Mouse (Mus musculus): ENCODE results near the gene Atf6b.

Gene Atf6b

DNA sequence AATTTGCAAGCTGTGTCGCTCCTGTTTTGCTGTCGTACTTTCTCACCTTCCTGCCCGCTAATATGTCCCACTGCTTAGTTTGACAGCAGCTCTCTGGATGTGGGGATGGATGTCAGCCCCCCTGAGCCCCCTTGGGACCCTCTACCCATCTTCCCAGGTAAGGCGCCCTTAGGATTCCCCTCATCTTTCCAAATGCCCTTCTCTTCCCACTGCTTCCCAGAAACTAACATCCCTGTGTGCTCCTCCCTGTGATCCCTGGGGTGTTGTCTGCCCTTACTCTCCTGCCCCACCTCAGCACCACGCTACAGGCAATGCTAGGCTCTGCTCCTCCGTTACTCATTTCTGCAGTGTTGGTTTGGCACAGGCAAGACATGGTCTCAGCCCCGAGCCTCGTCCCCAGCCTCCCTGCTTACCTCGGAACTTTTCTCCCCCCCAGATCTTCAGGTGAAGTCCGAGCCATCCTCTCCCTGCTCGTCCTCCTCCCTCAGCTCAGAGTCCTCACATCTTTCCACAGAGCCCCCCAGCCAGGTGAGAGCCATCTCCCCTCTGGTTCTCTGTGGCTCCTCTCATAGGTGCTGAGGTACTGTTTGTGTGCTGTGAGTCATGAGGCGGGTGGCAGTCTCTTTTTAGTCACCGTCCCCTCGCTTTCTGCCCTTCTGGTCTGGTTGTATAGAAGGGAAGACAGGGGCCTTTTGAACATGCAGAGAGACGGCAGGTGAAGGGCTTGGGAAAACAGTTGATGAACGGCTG is 1.4 kb downstream of the Atf6b start:
- DNase-seq (ENCODE audit: low read depth, low spot score) = peak; percentile 61

DNA sequence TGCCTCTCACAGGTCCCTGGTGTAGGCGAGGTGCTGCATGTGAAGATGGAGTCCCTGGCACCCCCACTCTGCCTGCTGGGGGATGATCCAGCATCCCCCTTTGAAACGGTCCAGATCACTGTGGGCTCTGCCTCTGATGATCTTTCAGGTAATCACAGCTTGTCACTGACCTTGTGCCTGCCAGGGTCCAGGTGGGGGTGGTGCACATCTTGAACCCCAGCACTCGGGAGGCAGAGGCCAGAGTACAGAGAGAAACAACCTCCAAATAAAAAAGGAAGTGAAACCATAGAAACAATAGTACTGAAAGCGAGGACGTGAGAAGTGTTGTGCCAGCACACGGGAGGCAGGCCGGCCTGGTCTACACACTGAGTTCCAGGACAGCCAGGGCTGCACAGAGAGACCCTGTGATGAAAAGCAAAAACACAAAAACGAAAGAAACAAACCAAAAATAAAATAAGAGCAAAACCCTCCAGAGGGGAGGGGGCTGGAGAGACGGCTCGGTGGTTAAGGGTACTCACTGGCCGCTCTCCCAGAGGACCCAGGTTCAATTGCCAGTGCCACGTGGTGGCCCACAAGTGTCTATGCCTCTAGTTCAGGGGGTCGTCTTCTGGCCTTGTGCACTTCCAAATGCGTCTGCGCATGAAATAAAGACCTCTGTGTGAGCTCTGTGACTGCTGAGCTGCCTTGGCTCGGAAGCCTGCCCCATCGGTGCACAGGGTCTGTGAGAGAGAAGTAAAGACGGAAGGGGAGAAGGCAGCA is 2.3 kb downstream of the Atf6b start:
- DNase-seq (ENCODE audit: low read depth, low spot score) = peak; percentile 90

DNA sequence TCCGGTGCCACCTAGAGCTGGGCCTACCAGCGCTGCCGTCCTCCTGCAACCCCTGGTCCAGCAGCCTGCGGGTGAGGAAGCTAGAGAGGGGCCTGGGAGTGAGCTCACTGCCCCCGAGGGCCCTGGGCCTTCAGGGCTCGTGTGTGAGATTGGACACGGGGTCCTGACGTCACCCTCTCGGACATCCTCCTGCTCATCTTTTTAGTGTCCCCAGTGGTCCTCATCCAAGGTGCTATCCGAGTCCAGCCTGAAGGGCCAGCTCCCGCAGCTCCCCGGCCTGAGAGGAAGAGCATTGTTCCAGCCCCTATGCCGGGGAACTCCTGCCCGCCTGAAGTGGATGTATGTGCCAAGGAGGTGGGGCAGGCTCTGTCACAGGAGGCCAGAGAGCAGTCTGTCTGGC is 3.8 kb downstream of the Atf6b start:
- DNase-seq (ENCODE audit: low read depth, low spot score) = no peak

DNA sequence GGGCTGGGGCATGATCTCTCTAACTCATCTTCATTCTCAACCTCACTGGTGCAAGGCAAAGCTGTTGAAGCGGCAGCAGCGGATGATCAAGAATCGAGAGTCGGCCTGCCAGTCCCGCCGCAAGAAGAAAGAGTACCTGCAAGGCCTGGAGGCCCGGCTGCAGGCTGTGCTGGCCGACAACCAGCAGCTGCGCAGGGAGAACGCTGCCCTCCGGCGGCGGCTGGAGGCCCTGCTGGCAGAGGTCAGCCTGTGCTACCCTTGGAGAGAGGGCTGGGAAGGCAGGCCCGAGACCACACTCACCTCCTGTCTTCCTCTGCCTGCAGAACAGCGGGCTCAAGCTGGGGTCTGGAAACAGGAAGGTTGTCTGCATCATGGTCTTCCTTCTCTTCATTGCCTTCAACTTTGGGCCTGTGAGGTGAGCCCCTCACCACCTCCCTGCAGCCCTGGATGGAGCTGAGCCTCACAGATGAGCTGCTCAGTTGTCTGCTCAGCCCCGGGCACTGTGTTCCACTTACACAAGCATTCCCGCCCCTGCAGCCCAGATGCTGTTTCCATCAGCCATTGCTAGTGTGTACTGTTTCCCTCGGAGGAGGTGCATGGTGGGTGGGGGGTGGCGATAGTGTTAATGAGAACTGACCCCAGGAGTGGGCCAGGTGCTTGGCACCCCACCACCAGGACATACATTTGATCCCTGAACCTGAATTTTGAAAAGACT is 4.7 kb downstream of the Atf6b start:
- no peak for DNase-seq (ENCODE audit: low read depth, low spot score)

DNA sequence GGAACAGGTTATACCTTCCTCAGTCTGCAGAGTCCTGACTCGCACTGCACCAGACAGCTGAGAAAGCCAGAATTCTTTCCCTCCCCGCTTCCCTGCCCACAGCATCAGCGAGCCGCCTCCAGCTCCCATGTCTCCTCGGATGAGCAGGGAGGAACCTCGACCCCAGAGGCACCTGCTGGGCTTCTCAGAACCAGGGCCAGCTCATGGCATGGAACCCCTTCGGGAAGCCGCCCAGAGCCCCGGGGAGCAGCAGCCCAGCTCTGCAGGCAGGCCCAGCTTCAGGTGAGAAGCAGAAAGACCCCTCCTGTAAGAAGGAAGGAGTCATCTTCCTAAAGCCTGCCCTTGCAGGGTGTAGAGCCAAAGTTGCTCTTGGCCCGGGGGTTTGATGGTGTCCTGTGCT is 5.6 kb downstream of the Atf6b start:
- DNase-seq (ENCODE audit: low read depth, low spot score) = no peak

DNA sequence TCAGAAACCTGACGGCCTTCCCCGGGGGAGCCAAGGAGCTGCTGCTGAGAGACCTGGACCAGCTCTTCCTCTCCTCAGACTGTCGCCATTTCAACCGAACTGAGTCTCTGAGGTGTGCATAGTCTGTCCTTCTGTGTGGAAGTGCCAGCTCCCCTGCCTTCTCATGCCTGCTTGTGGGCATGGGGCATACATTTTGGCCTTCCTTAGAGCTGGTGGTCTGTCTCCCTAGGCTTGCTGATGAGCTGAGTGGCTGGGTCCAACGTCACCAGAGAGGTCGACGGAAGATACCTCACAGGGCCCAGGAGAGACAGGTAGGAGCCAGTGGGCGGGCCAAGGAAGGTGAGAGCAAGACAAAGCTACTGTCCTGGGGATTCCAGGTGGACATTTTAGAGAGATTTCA is 6.0 kb downstream of the Atf6b start:
- no peak for DNase-seq (ENCODE audit: low read depth, low spot score)

DNA sequence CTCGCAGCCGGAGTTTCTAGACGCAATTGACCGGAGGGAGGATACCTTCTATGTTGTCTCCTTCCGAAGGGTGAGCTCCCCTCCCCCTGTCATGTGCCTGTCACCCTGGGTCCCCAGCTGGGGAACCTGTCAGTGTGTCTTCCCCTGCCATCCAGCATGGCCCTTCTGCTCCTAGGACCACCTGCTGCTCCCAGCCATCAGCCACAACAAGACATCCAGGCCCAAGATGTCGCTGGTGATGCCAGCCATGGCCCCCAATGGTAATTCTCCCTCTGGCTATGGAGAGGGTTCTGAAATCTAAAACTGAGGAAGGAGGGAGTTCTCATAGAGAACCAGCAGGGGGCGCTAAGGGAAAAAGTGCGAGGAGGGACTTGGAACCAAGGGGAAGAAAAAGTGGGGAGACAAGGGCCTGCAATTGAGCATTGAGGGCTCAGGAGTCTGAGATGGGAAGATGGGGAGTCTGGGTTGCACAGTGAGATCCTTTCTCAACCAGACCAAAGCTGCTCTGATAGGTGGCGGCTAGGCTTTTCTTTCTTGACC is 6.9 kb downstream of the Atf6b start:
- peak; percentile 57 for DNase-seq (ENCODE audit: low read depth, low spot score)

DNA sequence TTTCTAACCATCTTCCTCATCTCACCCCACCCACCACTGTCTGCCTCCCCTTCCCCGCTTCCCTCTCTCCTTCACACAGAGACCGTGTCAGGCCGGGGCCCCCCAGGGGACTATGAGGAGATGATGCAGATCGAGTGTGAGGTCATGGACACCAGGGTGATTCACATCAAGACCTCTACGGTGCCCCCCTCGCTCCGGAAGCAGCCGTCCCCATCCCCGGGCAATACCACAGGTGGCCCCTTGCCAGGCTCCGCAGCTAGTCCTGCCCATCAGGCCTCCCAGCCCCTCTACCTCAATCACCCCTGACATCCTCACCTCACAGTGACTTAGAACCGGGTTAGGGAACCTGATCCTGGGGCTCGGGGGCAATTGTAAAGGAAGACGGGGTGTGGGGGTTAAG is 7.4 kb downstream of the Atf6b start:
- DNase-seq (ENCODE audit: low read depth, low spot score) = no peak

DNA sequence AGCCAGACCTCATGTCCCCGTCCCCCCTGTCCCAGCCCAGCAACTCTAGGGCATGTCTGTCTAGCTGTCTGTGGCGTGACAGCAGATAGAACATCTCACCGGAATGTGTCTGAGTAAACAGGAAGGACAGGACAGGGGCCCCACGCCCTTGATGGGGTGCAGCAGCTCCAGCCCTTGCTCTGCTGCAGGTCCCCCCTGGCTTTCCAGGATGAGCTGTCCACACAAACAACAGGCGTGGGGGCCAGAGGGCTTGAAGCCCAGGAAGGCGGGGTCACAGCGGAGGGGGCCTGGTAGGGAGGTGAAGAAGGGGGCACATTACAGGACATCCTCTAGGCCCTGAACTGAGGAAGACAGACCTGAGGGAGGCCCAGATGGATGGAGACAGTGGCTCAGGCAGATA is 8.2 kb downstream of the Atf6b start:
- no peak for DNase-seq (ENCODE audit: low read depth, low spot score)

DNA sequence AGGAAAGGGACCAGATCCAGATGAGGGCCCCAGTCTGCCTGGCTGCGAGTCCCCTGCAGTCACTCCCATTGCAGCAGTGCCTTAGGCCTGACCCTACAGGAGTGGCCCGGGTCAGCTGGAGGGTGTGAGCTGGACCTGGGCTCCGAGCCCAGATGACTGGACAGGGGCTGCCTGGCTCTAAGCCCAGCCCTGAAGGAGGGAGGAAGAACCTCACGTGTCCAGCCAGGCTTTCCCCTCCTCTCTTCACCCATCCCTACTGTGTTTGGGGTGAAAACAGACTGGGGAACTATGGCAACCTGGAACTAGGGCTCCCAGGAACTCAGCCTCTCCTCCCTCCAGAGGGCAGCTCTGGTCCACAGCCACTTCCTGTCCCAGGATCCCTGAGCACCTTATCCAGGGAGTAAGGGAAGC is 8.6 kb downstream of the Atf6b start:
- no peak for DNase-seq (ENCODE audit: low read depth, low spot score)

DNA sequence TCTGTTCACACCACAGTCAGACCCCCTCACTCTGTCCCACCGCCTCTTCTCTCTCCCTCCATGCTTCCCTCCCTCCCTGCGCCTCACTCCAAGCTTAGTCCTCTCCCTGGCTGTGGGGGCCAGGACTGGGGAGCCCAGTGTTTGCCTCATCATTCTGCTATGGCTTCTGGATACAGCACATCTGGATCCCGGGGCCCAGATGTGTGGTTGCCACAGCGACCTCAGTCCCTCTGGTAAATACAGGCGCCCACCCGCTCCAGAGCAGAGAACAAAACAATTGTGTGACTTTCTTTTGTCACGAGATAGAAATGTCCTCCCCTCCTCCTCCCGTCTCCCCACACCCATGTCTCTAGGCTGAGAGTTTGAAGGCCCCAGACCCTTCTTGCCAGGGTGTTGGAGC is 9.7 kb downstream of the Atf6b start:
- no peak for DNase-seq (ENCODE audit: low read depth, low spot score)

DNA sequence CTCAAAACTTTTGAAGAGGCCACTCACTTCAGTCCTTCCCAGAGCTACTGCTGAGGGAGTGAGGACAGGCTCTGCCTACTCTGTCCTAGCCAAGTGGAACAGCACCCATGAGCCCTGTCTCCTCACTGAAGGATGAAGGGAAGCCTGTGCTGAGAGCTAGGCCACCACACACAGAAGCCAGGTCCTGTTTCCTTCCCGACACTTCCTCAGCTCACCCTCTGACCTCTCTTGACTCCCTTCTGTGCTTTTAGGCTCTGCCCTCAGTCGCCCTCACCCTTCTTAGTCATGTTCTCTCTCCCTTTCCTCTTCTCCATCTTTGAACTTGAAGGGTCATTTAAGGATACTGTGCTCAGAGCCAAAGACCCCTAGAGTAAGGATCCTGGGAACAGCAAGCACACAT is 10.3 kb downstream of the Atf6b start:
- DNase-seq (ENCODE audit: low read depth, low spot score) = no peak

DNA sequence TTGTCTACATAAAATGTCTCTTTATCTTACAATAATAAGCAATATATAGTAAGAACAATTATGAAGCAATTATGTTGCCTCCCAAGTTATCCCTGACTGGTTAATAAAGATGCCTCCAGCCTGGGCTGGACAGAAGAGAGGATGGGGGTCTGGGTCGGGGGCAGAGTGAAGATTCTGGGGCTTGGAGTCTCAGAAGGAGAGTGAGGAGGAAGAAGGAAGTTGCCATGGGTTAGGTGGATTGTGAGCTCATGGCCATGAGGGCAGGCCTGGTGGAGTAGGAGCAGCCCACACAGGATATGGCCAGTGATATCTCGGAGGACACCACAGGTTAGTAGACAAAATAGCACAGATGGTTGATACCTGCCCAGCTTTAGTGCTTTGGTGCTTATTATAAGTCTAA is 11.2 kb downstream of the Atf6b start:
- no peak for DNase-seq (ENCODE audit: low read depth, low spot score)

DNA sequence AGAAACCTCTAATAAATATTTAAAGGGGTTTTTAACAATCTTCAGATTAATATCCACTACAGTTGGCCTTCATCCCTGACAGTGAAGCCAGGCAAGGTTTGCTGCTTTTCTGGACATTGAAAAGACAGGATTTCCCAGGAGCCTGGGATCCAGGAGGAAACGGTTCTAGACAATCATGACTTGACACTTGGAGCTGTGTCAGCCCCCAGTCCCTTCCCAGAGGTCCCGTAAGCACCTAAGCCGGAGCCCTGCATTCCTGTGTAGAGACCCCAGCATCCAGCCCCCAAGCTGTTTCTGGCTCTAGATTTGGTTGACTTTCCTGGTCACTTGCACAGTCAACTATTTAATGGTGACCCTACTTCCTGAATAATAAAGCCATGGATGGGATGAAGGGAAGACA is 11.6 kb downstream of the Atf6b start:
- no peak for DNase-seq (ENCODE audit: low read depth, low spot score)

DNA sequence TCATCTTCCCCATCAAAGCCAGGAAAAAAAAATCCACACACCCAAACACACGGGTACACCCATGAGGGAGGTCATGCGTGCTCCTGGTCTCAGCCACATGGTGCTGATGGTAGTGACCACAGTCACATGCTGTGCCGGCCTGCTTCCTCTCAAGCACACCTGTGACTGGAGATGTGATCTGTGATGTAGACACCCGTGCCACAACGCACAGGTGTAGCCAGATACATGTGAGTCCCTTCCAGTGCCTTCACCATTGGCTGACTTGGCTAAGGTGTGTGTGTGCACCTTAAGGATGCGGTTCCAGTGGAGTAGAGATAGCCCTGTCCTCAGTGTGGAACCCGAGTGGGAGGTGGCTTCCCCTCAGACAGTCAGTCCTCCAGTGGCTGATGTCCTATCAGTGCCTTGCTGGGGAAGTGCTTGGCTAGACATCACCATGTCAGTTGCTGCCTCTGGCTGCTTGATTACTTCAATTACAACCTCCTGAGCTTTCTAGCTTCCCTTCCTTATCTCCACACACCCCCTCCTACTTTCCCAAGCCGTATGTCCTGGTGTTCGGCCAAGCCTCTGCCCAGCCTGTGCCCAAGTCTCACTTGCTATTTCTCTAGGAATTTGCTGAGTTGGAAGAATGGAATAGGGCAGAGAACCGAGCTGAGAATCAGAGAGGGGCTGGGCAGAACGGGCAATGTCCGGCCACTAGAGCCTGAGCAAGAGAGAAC is 12.4 kb downstream of the Atf6b start:
- DNase-seq (ENCODE audit: low read depth, low spot score) = no peak

DNA sequence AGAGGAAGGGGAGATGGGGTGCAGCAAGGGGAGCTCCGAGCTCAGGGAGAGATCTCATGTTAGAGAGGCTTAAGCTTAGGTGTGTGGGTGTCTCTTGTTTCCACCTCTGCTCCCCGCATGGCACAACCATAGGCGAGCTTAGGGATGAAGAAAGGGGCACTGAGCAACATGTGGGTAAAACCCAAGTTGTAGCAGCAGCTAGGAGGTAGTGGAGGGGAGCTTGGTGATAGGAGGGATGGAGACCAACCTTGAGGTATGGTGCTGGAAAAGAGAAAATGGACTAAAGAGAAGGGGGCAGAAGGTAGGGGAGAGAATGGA is 12.9 kb downstream of the Atf6b start:
- no peak for DNase-seq (ENCODE audit: low read depth, low spot score)

DNA sequence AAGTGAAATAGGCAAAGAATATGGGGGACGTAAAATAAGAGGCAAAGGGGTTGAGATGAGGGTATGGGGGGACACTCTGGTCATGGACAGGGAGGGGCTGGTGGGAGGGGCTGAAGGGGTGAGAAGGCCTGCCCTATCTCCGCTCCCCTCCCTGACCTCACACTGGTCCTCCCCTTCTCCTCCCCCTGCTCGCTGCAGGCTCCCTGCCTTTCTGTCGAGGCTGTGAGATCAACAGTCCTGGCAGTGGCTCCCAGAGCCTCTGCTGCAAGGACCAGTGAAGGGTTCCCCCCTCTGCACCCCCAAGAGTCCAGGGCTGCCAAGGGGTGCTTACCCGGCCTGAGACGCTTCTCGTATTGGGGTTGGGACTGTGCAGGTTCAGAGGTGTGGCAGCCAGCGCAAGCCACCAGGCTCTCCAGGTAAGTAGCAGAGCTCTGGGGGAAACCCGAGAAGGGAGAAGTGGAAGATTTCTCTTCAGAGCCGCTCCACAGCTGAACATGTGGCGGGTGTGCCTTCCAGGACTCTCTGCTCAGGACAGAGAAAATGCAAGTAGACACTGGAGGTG is 13.4 kb downstream of the Atf6b start:
- no peak for DNase-seq (ENCODE audit: low read depth, low spot score)

DNA sequence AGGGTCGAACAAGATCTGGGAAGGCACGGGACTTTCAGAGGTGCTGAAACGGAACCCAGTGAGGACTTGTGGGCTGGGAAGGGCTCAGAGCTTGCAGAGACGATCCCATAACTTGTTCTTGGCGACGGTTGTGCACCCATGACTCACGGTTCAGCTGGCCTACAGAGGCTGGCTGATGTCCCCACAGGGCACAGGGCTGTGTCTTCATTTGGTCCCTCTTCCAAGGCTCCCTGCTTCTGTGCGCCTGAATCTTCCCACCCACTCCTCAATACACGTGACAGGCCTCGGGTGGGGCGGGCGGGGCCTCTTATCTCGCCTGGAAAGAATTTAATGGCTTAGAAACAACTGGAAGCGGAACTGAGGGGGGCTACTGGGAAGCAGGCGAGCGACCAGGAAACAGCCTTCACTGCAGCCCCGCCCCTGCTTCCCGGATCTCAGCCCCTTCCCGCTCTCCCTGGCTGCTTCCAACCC is 14.2 kb downstream of the Atf6b start:
- DNase-seq (ENCODE audit: low read depth, low spot score) = no peak

DNA sequence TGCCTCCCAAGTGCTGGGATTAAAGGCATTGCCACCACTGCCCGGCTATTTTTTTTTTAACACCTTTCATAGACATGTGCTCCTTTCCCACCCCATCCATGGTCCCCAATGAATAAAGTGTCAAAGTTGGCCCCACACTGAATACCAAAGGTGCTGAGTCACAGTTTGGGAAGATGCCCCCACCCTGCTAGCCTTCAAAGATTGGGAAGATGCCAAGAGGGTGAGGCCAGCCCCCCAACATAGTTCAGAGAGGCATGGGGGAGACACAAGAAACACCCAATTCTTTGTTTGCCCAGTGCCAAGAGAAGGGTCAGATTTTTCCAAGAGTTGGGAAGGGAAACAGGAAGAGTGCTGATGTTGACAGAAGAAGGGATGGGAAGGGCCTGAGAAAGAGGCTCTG is 15.5 kb downstream of the Atf6b start:
- DNase-seq (ENCODE audit: low read depth, low spot score) = no peak

DNA sequence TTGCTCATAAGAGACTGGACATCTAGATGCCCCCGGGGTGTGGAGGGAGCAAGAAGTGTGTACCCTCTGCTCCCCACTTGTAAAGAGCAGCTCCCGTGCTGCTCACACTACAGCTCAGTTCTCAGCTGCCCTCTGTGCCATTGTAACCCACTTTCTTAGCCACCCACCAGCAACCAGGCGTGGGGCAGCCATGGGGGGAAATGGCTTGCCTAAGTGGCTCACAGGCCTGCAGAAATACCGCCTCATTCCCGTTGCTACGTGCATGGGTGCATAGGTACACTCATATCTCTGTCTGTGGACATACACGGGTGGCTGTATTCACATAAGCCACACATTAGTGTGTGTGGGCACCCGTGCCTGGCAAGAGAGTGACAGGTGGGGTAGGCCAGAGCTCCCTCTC is 16.0 kb downstream of the Atf6b start:
- DNase-seq (ENCODE audit: low read depth, low spot score) = no peak

DNA sequence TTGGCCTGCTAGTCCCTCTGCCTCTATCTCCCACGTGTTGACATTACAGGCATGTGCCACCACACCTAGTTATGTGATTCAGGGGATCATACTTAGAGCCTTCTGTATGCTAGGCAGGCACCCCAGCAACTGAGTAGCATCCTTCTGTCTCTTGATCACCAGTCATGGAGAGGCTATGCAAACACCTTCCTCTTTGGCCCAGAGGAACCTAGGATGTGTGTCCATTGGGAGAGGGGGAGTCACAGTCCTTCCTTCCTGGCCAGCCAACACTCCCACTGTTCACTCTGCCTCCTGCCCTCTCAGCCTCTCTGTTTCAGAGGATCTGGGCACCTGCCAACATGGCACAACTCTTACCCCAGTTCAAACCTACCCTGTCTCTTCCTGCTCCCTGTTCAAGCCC is 16.6 kb downstream of the Atf6b start:
- no peak for DNase-seq (ENCODE audit: low read depth, low spot score)

DNA sequence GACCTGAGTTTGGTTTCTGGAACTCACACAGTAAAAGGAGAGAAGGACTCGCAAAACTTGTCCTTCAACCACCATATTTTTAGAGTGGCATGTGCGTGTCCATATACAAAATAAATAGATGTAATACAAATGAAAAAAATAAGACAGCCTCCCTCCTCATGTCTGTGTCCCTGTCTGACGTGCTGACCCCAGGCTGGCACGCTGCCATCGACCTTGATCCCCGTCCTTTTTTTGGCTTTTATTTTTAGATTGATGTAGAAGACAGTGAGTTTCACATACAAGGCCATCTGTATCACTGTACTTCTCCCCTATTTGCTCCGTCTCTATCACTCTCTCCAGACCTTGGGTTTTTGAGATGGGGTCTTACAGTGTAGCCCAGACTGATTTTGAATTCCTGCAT is 17.5 kb downstream of the Atf6b start:
- no peak for DNase-seq (ENCODE audit: low read depth, low spot score)

All from A20 (cell line).